Mouse (Mus musculus): ENCODE results near the gene Grid2. TPM values are rescaled to one million over a fixed set of nuclear protein-coding genes. Genes with fewer than 3 reads are reported as not detected.

Grid2 gene
- polyA plus RNA-seq, 1 experiment from 2014 or later = 1.9 TPM

GRCm38 (mm10) chr6:64729231-64730011 lies 1473.7 kb downstream of the Grid2 start:
- H3K4me3 ChIP-seq (ENCODE audit: low read depth, low read length) = peak overlapping the region; percentile 36
- no peaks in the 10 kb centered on the region for H3K9me3 ChIP-seq (ENCODE audit: control insufficient read depth, low read length)
- ATAC-seq (ENCODE audit: low FRiP score) = peak; percentile 67
- WGBS = under 1% methylated on average over 53 of the region's 53 CpGs
- no peak overlapping the region for H3K9ac ChIP-seq (ENCODE audit: low read length)
- peaks cover 20% of the 10 kb centered on the region for H3K4me1 ChIP-seq (ENCODE audit: control insufficient read depth, insufficient read depth, low read length)
- no peaks in the 10 kb centered on the region for H3K36me3 ChIP-seq (ENCODE audit: control insufficient read depth, insufficient read depth, low read length)
- H3K4me2 ChIP-seq = peak overlapping the region; percentile 67
- no peak overlapping the region for H3K27ac ChIP-seq (ENCODE audit: low read depth, low read length)
- peaks cover 74% of the 10 kb centered on the region for H3K27me3 ChIP-seq (ENCODE audit: control insufficient read depth, insufficient read depth, low read length)
- peak; percentile 96 for DNase-seq (ENCODE audit: low spot score, missing footprints)

GRCm38 (mm10) chr6:64730030-64730429 lies 1474.4 kb downstream of the Grid2 start:
- 2% methylated on average over 19 of the region's 19 CpGs for WGBS
- DNase-seq (ENCODE audit: low spot score, missing footprints) (no peak), ATAC-seq (ENCODE audit: low FRiP score) (0 out of 2 replicates have a peak, but pooled peaks have one; percentile 1)

GRCm38 (mm10) chr6:64730506-64731020 lies 1474.9 kb downstream of the Grid2 start:
- H3K4me2 ChIP-seq = no peak overlapping the region
- H3K4me1 ChIP-seq (ENCODE audit: control insufficient read depth, insufficient read depth, low read length) = peaks cover 20% of the 10 kb centered on the region
- DNase-seq (ENCODE audit: low spot score, missing footprints) = peak; percentile 94
- no peak overlapping the region for H3K9ac ChIP-seq (ENCODE audit: low read length)
- no peaks in the 10 kb centered on the region for H3K9me3 ChIP-seq (ENCODE audit: control insufficient read depth, low read length)
- peaks cover 85% of the 10 kb centered on the region for H3K27me3 ChIP-seq (ENCODE audit: control insufficient read depth, insufficient read depth, low read length)
- ATAC-seq (ENCODE audit: low FRiP score) = no peak
- H3K4me3 ChIP-seq (ENCODE audit: low read depth, low read length) = no peak overlapping the region
- no peaks in the 10 kb centered on the region for H3K36me3 ChIP-seq (ENCODE audit: control insufficient read depth, insufficient read depth, low read length)
- WGBS = 2% methylated on average over 14 of the region's 14 CpGs
- no peak overlapping the region for H3K27ac ChIP-seq (ENCODE audit: low read depth, low read length)

More at GRCm38 (mm10) chr6:64730030-64730429, 1474.4 kb downstream of the Grid2 start:
- peak overlapping the region; percentile 36 for H3K4me3 ChIP-seq (ENCODE audit: low read depth, low read length)
- no peaks in the 10 kb centered on the region for H3K9me3 ChIP-seq (ENCODE audit: control insufficient read depth, low read length)
- H3K36me3 ChIP-seq (ENCODE audit: control insufficient read depth, insufficient read depth, low read length) = no peaks in the 10 kb centered on the region
- no peak overlapping the region for H3K27ac ChIP-seq (ENCODE audit: low read depth, low read length)
- no peak overlapping the region for H3K9ac ChIP-seq (ENCODE audit: low read length)
- H3K4me1 ChIP-seq (ENCODE audit: control insufficient read depth, insufficient read depth, low read length) = peaks cover 20% of the 10 kb centered on the region
- H3K27me3 ChIP-seq (ENCODE audit: control insufficient read depth, insufficient read depth, low read length) = peaks cover 80% of the 10 kb centered on the region
- peak overlapping the region; percentile 67 for H3K4me2 ChIP-seq

GRCm38 (mm10) chr6:64731126-64731525 lies 1475.5 kb downstream of the Grid2 start:
- H3K27me3 ChIP-seq (ENCODE audit: control insufficient read depth, insufficient read depth, low read length) = peaks cover 89% of the 10 kb centered on the region
- no peak overlapping the region for H3K4me2 ChIP-seq
- no peak overlapping the region for H3K27ac ChIP-seq (ENCODE audit: low read depth, low read length)
- H3K9me3 ChIP-seq (ENCODE audit: control insufficient read depth, low read length) = no peaks in the 10 kb centered on the region
- WGBS = 5% methylated on average over 7 of the region's 7 CpGs
- no peaks in the 10 kb centered on the region for H3K36me3 ChIP-seq (ENCODE audit: control insufficient read depth, insufficient read depth, low read length)
- DNase-seq (ENCODE audit: low spot score, missing footprints) = peak; percentile 90
- no peak for ATAC-seq (ENCODE audit: low FRiP score)
- peaks cover 20% of the 10 kb centered on the region for H3K4me1 ChIP-seq (ENCODE audit: control insufficient read depth, insufficient read depth, low read length)
- H3K4me3 ChIP-seq (ENCODE audit: low read depth, low read length) = no peak overlapping the region
- no peak overlapping the region for H3K9ac ChIP-seq (ENCODE audit: low read length)

- no peak overlapping the region for H3K9ac ChIP-seq (ENCODE audit: low read length)
- ATAC-seq (ENCODE audit: low FRiP score) = no peak
- no peak overlapping the region for H3K27ac ChIP-seq (ENCODE audit: low read depth, low read length)
- WGBS = 3% methylated on average over 8 of the region's 8 CpGs
- DNase-seq (ENCODE audit: low spot score, missing footprints) = peak; percentile 93
- H3K27me3 ChIP-seq (ENCODE audit: control insufficient read depth, insufficient read depth, low read length) = peaks cover 93% of the 10 kb centered on the region
- H3K36me3 ChIP-seq (ENCODE audit: control insufficient read depth, insufficient read depth, low read length) = no peaks in the 10 kb centered on the region
- H3K4me3 ChIP-seq (ENCODE audit: low read depth, low read length) = no peak overlapping the region
- no peak overlapping the region for H3K4me2 ChIP-seq
- peaks cover 20% of the 10 kb centered on the region for H3K4me1 ChIP-seq (ENCODE audit: control insufficient read depth, insufficient read depth, low read length)
- no peaks in the 10 kb centered on the region for H3K9me3 ChIP-seq (ENCODE audit: control insufficient read depth, low read length)
Observed at GRCm38 (mm10) chr6:64731621-64732320, 1476.1 kb downstream of the Grid2 start.

GRCm38 (mm10) chr6:64733311-64733710 lies 1477.6 kb downstream of the Grid2 start:
- WGBS = 0% methylated on average over 4 of the region's 4 CpGs
- H3K27me3 ChIP-seq (ENCODE audit: control insufficient read depth, insufficient read depth, low read length) = peaks cover 79% of the 10 kb centered on the region
- ATAC-seq (ENCODE audit: low FRiP score) (no peak), DNase-seq (ENCODE audit: low spot score, missing footprints) (peak; percentile 91)
- H3K4me2 ChIP-seq = no peak overlapping the region
- H3K9me3 ChIP-seq (ENCODE audit: control insufficient read depth, low read length) = no peaks in the 10 kb centered on the region
- H3K4me3 ChIP-seq (ENCODE audit: low read depth, low read length) = no peak overlapping the region
- no peak overlapping the region for H3K27ac ChIP-seq (ENCODE audit: low read depth, low read length)
- no peak overlapping the region for H3K9ac ChIP-seq (ENCODE audit: low read length)
- H3K4me1 ChIP-seq (ENCODE audit: control insufficient read depth, insufficient read depth, low read length) = peaks cover 14% of the 10 kb centered on the region
- H3K36me3 ChIP-seq (ENCODE audit: control insufficient read depth, insufficient read depth, low read length) = no peaks in the 10 kb centered on the region

- DNase-seq (ENCODE audit: low spot score, missing footprints) (peak; percentile 96), ATAC-seq (ENCODE audit: low FRiP score) (peak; percentile 78)
- H3K9me3 ChIP-seq (ENCODE audit: control insufficient read depth, low read length) = no peaks in the 10 kb centered on the region
- peak overlapping the region; percentile 79 for H3K4me2 ChIP-seq
- no peaks in the 10 kb centered on the region for H3K36me3 ChIP-seq (ENCODE audit: control insufficient read depth, insufficient read depth, low read length)
- H3K4me1 ChIP-seq (ENCODE audit: control insufficient read depth, insufficient read depth, low read length) = peaks cover 4% of the 10 kb centered on the region
- peaks cover 66% of the 10 kb centered on the region for H3K27me3 ChIP-seq (ENCODE audit: control insufficient read depth, insufficient read depth, low read length)
- H3K4me3 ChIP-seq (ENCODE audit: low read depth, low read length) = peak overlapping the region; percentile 42
- H3K9ac ChIP-seq (ENCODE audit: low read length) = peak overlapping the region; percentile 29; the same call in 1 of the 2 replicates
- no peak overlapping the region for H3K27ac ChIP-seq (ENCODE audit: low read depth, low read length)
- WGBS = 1% methylated on average over 53 of the region's 54 CpGs
Observed at GRCm38 (mm10) chr6:64734441-64735320, 1479.0 kb downstream of the Grid2 start.

- no peaks in the 10 kb centered on the region for H3K9me3 ChIP-seq (ENCODE audit: control insufficient read depth, low read length)
- H3K4me3 ChIP-seq (ENCODE audit: low read depth, low read length) = no peak overlapping the region
- no peak overlapping the region for H3K9ac ChIP-seq (ENCODE audit: low read length)
- no peak for ATAC-seq (ENCODE audit: low FRiP score)
- no peak for DNase-seq (ENCODE audit: low spot score, missing footprints)
- no peak overlapping the region for H3K27ac ChIP-seq (ENCODE audit: low read depth, low read length)
- no peaks in the 10 kb centered on the region for H3K36me3 ChIP-seq (ENCODE audit: control insufficient read depth, insufficient read depth, low read length)
- no peak overlapping the region for H3K4me2 ChIP-seq
- peaks cover 53% of the 10 kb centered on the region for H3K27me3 ChIP-seq (ENCODE audit: control insufficient read depth, insufficient read depth, low read length)
- WGBS = 67% methylated on average over 4 of the region's 4 CpGs
- no peaks in the 10 kb centered on the region; the same call in 1 of the 2 replicates for H3K4me1 ChIP-seq (ENCODE audit: control insufficient read depth, insufficient read depth, low read length)
Observed at GRCm38 (mm10) chr6:64736317-64736716, 1480.6 kb downstream of the Grid2 start.

Measured in midbrain, embryonic 11.5 days (tissue).